In the genomic region with DNA sequence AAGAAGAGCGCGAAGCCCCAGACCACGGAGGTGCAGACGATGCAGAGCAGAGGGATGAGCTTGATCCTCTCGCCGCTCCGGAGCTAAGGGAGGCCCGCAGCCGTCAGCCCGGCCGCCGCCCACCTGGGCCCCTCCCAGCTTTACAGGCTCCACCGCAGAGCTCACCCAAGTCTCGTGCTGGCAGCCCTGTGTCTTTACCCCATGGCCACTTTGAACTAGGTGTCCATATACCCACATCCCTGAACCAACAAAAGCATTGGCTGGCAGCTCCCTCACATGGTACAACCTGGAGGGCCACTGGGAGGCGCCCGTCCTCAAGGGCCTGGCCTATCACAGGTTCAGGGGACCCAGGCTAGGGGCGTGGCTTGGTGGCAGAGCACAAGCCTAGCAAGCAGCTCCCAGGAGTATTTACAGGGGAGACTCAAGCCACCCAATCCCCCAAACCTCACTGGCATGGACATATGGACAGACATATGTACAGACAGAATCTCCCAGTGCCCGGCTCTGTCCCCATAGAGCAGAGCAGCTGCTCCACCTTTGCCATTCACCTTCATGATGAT, we compare ENCODE assay signal across 8 mouse cellular contexts. TPM values are rescaled to one million over a fixed set of nuclear protein-coding genes. Genes with fewer than 3 reads are reported as not detected.
A peak's percentile ranks its signal among the peaks of the same experiment; 100 is the strongest.
DNase-seq lines count a peak whose midpoint lies in the region; ATAC-seq and TF ChIP-seq lines count a peak whose summit lies in the region.
"Had no signal": no experiment of that assay in that cellular context is flagged by ENCODE, and none has a peak within 500 bp of the region (broad histone marks: within the 10 kb centered on the region; RNA-seq: fewer than 3 reads in every experiment).

No protein-coding gene starts in this region.

- H3K27me3 ChIP-seq in intestine, embryonic 15.5 days (replicated peaks), result no peaks in the 10 kb centered on the region

- TF ChIP-seq CTCF in layer of hippocampus, adult 2 months (conservative IDR thresholded peaks at IDR 0.05), result peak; percentile 29; the same call in 1 of the 2 replicates

- 66% methylated on average over 15 of the region's 18 CpGs for WGBS in intestine, embryonic 15.5 days

- H3K27ac ChIP-seq in layer of hippocampus, adult 2 months, result no peak overlapping the region
- no peak overlapping the region for H3K27ac ChIP-seq in intestine, embryonic 15.5 days

- DNase-seq in layer of hippocampus, adult 2 months (ENCODE audit: low spot score in 2 of 2), result no peak
- DNase-seq in layer of hippocampus, adult 9-11 months, result no peak
- DNase-seq in B cell, adult 2 months, result peak; percentile 24 to 36
- DNase-seq in ES-CJ7 (ENCODE audit: low read depth, low spot score), result peak; percentile 29
- no peak for DNase-seq in layer of hippocampus, adult 11-12 months (ENCODE audit: low spot score)
- DNase-seq in ovary, postnatal 14 days (ENCODE audit: low spot score), result no peak

- no peak overlapping the region for H3K4me3 ChIP-seq in layer of hippocampus, adult 2 months
- no peak overlapping the region for H3K4me3 ChIP-seq in intestine, embryonic 15.5 days (replicated peaks)

- H3K9ac ChIP-seq in intestine, embryonic 15.5 days, result no peak overlapping the region

- H3K4me2 ChIP-seq in intestine, embryonic 15.5 days (replicated peaks), result no peak overlapping the region

- H3K4me1 ChIP-seq in intestine, embryonic 15.5 days (replicated peaks), result peaks cover 4% of the 10 kb centered on the region; the same call in 1 of the 2 replicates

- no peaks in the 10 kb centered on the region for H3K9me3 ChIP-seq in intestine, embryonic 15.5 days

- peaks cover 40% of the 10 kb centered on the region for H3K36me3 ChIP-seq in intestine, embryonic 15.5 days

- peak; percentile 46; the same call in 1 of the 2 replicates for ATAC-seq in intestine, embryonic 15.5 days

RNA-seq across cellular contexts. Expression of a gene that starts 5.6 kb away (rescaled TPM):
- 10 to 100 TPM in 1 of 2 experiments, 1 to 10 TPM in 1; 7.0 to 13.2 TPM for total RNA-seq in layer of hippocampus, adult 2 months (2021)
- 304 and 345 TPM in 2 replicates for polyA plus RNA-seq in intestine, embryonic 15.5 days (2015; fragmentation: Nextera tagmentation; extraction: Ambion mirVana)
- total RNA-seq: hematopoietic stem cell, adult 5-6 weeks had no signal

RNA-seq across cellular contexts. Expression of a gene that starts 13.6 kb away (rescaled TPM):
- total RNA-seq in layer of hippocampus, adult 2 months (2021), result 10 to 100 TPM; 78.3 to 80.8 TPM
- polyA plus RNA-seq in intestine, embryonic 15.5 days (2015; fragmentation: Nextera tagmentation; extraction: Ambion mirVana), result 36.3 and 39.6 TPM in 2 replicates

RNA-seq across cellular contexts. Expression of a gene that starts 34.7 kb away (rescaled TPM):
- 10 to 100 TPM; 75.2 to 81.3 TPM for total RNA-seq in layer of hippocampus, adult 2 months (2021)
- 36.2 and 36.9 TPM in 2 replicates for polyA plus RNA-seq in intestine, embryonic 15.5 days (2015; fragmentation: Nextera tagmentation; extraction: Ambion mirVana)

RNA-seq across cellular contexts. Expression of a gene that starts 35.1 kb away (rescaled TPM):
- total RNA-seq in layer of hippocampus, adult 2 months (2021), result 10 to 100 TPM; 25.0 to 28.0 TPM
- polyA plus RNA-seq in intestine, embryonic 15.5 days (2015; fragmentation: Nextera tagmentation; extraction: Ambion mirVana), result 18.5 and 20.2 TPM in 2 replicates

Comparison
In these comparisons a context has a peak if more than half of its experiments do, and no peak if none do; other contexts are left out.
1. DNase-seq: peak in B cell, adult 2 months (2 of 2) and ES-CJ7 (single experiment); none in layer of hippocampus, adult 2 months (0 of 2), layer of hippocampus, adult 9-11 months (single experiment), layer of hippocampus, adult 11-12 months (single experiment) and ovary, postnatal 14 days (single experiment).